Mouse (Mus musculus) cerebellum, postnatal 4 days (tissue): ENCODE measurements at regions not wholly inside any gene's neighbourhood (a gene's known extent, or its start where the extent isn't known, plus 50 kb on each side); places are given as distances from the start of the nearest gene placed in this dataset.

Source experiments
- DNase-seq, 2 experiments: peaks; one replicate each; pipeline ENCODE4 v3.0.0; 2022; ENCODE audit warnings: low spot score in 2 of 2, mixed read lengths in 1 of 2

- no peak for DNase-seq
Measured at GRCm38 (mm10) chr14:99806599-99806998, 477.9 kb downstream of the Klf12 start.

- no peak for DNase-seq
Measured at GRCm38 (mm10) chr14:99812741-99813485, 471.6 kb downstream of the Klf12 start.
